Mouse (Mus musculus) liver, embryonic 14.5 days (tissue): ENCODE data around the gene Lin7a. TPM values are rescaled to one million over a fixed set of nuclear protein-coding genes. Genes with fewer than 3 reads are reported as not detected.

Experiments
- ATAC-seq: fragments of 200-750 bp; cut with Nextera tagmentation; 2 replicates; pipeline ENCODE4 v1.8.0; 2017; ENCODE audit warnings: moderate number of reproducible peaks, mild to moderate bottlenecking, moderate library complexity; ENCODE audit not compliant: insufficient read depth
- DNase-seq, 3 experiments: peaks; one replicate each; pipeline ENCODE4 v3.0.0-alpha.2; 2012 to 2013; ENCODE audit warnings: low read depth in 3 of 3, low spot score in 3 of 3
- H3K27ac ChIP-seq: fragments of 300-500 bp; sonication (generic); 2 replicates; pipeline ENCODE4 v1.5.1; 2014; ENCODE audit warnings: moderate library complexity, mild to moderate bottlenecking, control low read depth, inconsistent platforms
- H3K27me3 ChIP-seq: fragments of 300-500 bp; sonication (generic); 2 replicates; pipeline ENCODE4 v1.6.1; 2014; ENCODE audit warnings: mild to moderate bottlenecking, low read length, moderate library complexity; ENCODE audit not compliant: control insufficient read depth, insufficient read depth
- H3K36me3 ChIP-seq: fragments of 300-500 bp; sonication (generic); replicated peaks from 2 replicates; pipeline ENCODE4 v1.6.1; 2014; ENCODE audit warnings: low read depth; ENCODE audit not compliant: control insufficient read depth, insufficient read depth
- H3K4me1 ChIP-seq, 2 experiments: fragments of 200-500 bp in 1 of 2; fragments of 300-500 bp in 1 of 2; sonication (generic) in 1 of 2; replicated peaks; 2 replicates each; pipeline ENCODE4 v1.6.1; 2012 to 2014; ENCODE audit warnings: antibody characterized with exemption in 1 of 2, inconsistent platforms in 1 of 2, low read length in 1 of 2; ENCODE audit not compliant: control insufficient read depth in 2 of 2, insufficient read depth in 2 of 2
- H3K4me2 ChIP-seq: fragments of 300-500 bp; sonication (generic); 2 replicates; pipeline ENCODE4 v1.6.1; 2014; ENCODE audit warnings: low read depth, mild to moderate bottlenecking, control low read depth, moderate library complexity
- H3K4me3 ChIP-seq, 2 experiments: fragments of 200-500 bp in 1 of 2; fragments of 300-500 bp in 1 of 2; sonication (generic) in 1 of 2; 2 replicates each; pipeline ENCODE4 v1.5.1; 2012 to 2014; ENCODE audit warnings: low read depth in 2 of 2, low read length in 2 of 2, mild to moderate bottlenecking in 2 of 2, control low read depth in 1 of 2, inconsistent platforms in 1 of 2, moderate library complexity in 1 of 2; ENCODE audit not compliant: insufficient read depth in 1 of 2
- H3K9ac ChIP-seq: fragments of 300-500 bp; sonication (generic); replicated peaks from 2 replicates; pipeline ENCODE4 v1.6.1; 2014; ENCODE audit warnings: mild to moderate bottlenecking, control low read depth, moderate library complexity
- H3K9me3 ChIP-seq: fragments of 300-500 bp; sonication (generic); 2 replicates; pipeline ENCODE4 v1.6.1; 2016; ENCODE audit warnings: low read length, mixed read lengths; ENCODE audit not compliant: control insufficient read depth
- CTCF ChIP-seq: IDR thresholded peaks from 2 replicates; pipeline ENCODE4 v1.5.1; 2016; ENCODE audit warnings: antibody characterized with exemption, low read depth, control low read depth
- EP300 ChIP-seq: IDR thresholded peaks from 2 replicates; pipeline ENCODE4 v1.6.1; 2016; ENCODE audit warnings: antibody characterized with exemption, low read depth
- WGBS: fragments of 180-500 bp; shearing (Covaris S2); extraction: QIAGEN DNeasy Blood & Tissue Kit; methylation state at CpG from one replicate; pipeline ENCODE4 v1.1.7; 2014; ENCODE audit not compliant: insufficient replicate concordance; 5-methylcytosine and 5-hydroxymethylcytosine counted together
- polyA plus RNA-seq, 2 experiments: library from polyadenylated mRNA; depleted of rRNA in 1 of 2; stranded (reverse) in 1 of 2; unstranded in 1 of 2; fragments of >200 nt; fragmentation: Nextera tagmentation in 1 of 2; extraction: Ambion mirVana in 1 of 2; gene quantifications; 2 replicates each; pipeline versions ENCODE4 v1.2.1 to v1.2.3; 2012 to 2014

The Lin7a gene
- polyA plus RNA-seq (2012; rRNA removed) (0.30 and 0.39 TPM in 2 replicates), polyA plus RNA-seq (2014; fragmentation: Nextera tagmentation; extraction: Ambion mirVana) (0.78 and 0.88 TPM in 2 replicates)

GRCm38 (mm10) chr10:107271321-107272130, at the start of gene Lin7a:
Gene Lin7a (plus strand): TSS chr10:107271686.
- WGBS: 3% methylated on average over 37 of the region's 38 CpGs
- Histone ChIP-seq H3K27me3 (peaks cover 9% of the 10 kb centered on the region), H3K9me3 (no peaks in the 10 kb centered on the region), H3K4me3 (peak within 1 kb of the TSS; percentile 38 to 43), H3K27ac (no peak within 1 kb of the TSS), H3K4me2 (peak within 1 kb of the TSS; percentile 37), H3K9ac (no peak within 1 kb of the TSS; the same call in 1 of the 2 replicates), H3K36me3 (no peaks in the 10 kb centered on the region), H3K4me1 (no peaks in the 10 kb centered on the region)
- no peak for DNase-seq
- peak; percentile 41; the same call in 1 of the 2 replicates for ATAC-seq
- no peak for TF ChIP-seq EP300
- TF ChIP-seq CTCF: no peak

- WGBS: 64% methylated on average over 2 of the region's 2 CpGs
- no peak overlapping the region for H3K27ac ChIP-seq
- no peaks in the 10 kb centered on the region for H3K36me3 ChIP-seq
- no peak overlapping the region for H3K9ac ChIP-seq
- no peaks in the 10 kb centered on the region for H3K4me1 ChIP-seq
- no peaks in the 10 kb centered on the region for H3K9me3 ChIP-seq
- DNase-seq: no peak
- ATAC-seq: no peak
- no peak overlapping the region for H3K4me2 ChIP-seq
- H3K27me3 ChIP-seq: no peaks in the 10 kb centered on the region
- TF ChIP-seq EP300 (no peak), CTCF (no peak)
- H3K4me3 ChIP-seq: no peak overlapping the region
Observed at GRCm38 (mm10) chr10:107221726-107222125, 49.8 kb upstream of the Lin7a start.

- Histone ChIP-seq H3K4me2 (no peak overlapping the region), H3K27me3 (no peaks in the 10 kb centered on the region), H3K9ac (no peak overlapping the region), H3K9me3 (no peaks in the 10 kb centered on the region), H3K4me3 (no peak overlapping the region), H3K4me1 (no peaks in the 10 kb centered on the region), H3K27ac (no peak overlapping the region), H3K36me3 (no peaks in the 10 kb centered on the region)
- TF ChIP-seq EP300: no peak
- no peak for TF ChIP-seq CTCF
- ATAC-seq (no peak), DNase-seq (no peak)
- 64% methylated on average over 8 of the region's 8 CpGs for WGBS
Observed at GRCm38 (mm10) chr10:107222406-107223185, 48.9 kb upstream of the Lin7a start.

- Histone ChIP-seq H3K27ac (no peak overlapping the region), H3K4me2 (no peak overlapping the region), H3K9ac (no peak overlapping the region), H3K27me3 (no peaks in the 10 kb centered on the region), H3K4me1 (no peaks in the 10 kb centered on the region), H3K36me3 (no peaks in the 10 kb centered on the region), H3K9me3 (no peaks in the 10 kb centered on the region), H3K4me3 (no peak overlapping the region)
- WGBS: 63% methylated on average over 3 of the region's 3 CpGs
- ATAC-seq (no peak), DNase-seq (no peak)
- no peak for TF ChIP-seq EP300
- no peak for TF ChIP-seq CTCF
Observed at GRCm38 (mm10) chr10:107223186-107223440, 48.4 kb upstream of the Lin7a start.

GRCm38 (mm10) chr10:107223821-107224220, 47.7 kb upstream of the Lin7a start:
- Histone ChIP-seq H3K27ac (no peak overlapping the region), H3K9me3 (no peaks in the 10 kb centered on the region), H3K4me2 (no peak overlapping the region), H3K4me3 (no peak overlapping the region), H3K27me3 (no peaks in the 10 kb centered on the region), H3K9ac (no peak overlapping the region), H3K36me3 (no peaks in the 10 kb centered on the region), H3K4me1 (no peaks in the 10 kb centered on the region)
- ATAC-seq (no peak), DNase-seq (no peak)
- no peak for TF ChIP-seq CTCF
- no peak for TF ChIP-seq EP300
- WGBS: 63% methylated on average over 3 of the region's 3 CpGs
